Mouse (Mus musculus) erythroblast, embryonic 14.5 days (primary cell): ENCODE results near the gene Zfp729b. TPM values are rescaled to one million over a fixed set of nuclear protein-coding genes. Genes with fewer than 3 reads are reported as not detected.

ENCODE experiments used
- H3K27me3 ChIP-seq: 2 replicates; pipeline ENCODE4 v1.6.1; 2012; ENCODE audit warnings: inconsistent platforms; ENCODE audit not compliant: control insufficient read depth
- H3K36me3 ChIP-seq: 2 replicates; pipeline ENCODE4 v1.6.1; 2012; ENCODE audit warnings: mild to moderate bottlenecking, inconsistent platforms; ENCODE audit not compliant: control insufficient read depth
- H3K4me1 ChIP-seq: 2 replicates; pipeline ENCODE4 v1.6.1; 2012; ENCODE audit warnings: inconsistent platforms; ENCODE audit not compliant: control insufficient read depth
- H3K4me3 ChIP-seq: replicated peaks from 2 replicates; pipeline ENCODE3; 2012; ENCODE audit warnings: moderate library complexity, mild to moderate bottlenecking, inconsistent platforms
- H3K9me3 ChIP-seq: 2 replicates; pipeline ENCODE4 v1.6.1; 2012; ENCODE audit warnings: low read length, inconsistent platforms, mixed read lengths; ENCODE audit not compliant: control insufficient read depth
- GATA1 ChIP-seq: IDR thresholded peaks from 2 replicates; pipeline ENCODE4 v1.6.1; 2012; ENCODE audit warnings: low read length, inconsistent platforms, mixed read lengths
- TAL1 ChIP-seq: IDR thresholded peaks from 3 replicates; pipeline ENCODE4 v1.6.1; 2012; ENCODE audit warnings: low read length, inconsistent platforms, mixed read lengths
- polyA plus RNA-seq: library from polyadenylated mRNA; stranded (reverse); fragments of >175 nt; gene quantifications from 2 replicates; pipeline ENCODE4 v1.2.3, GENCODE M21; 2012

The Zfp729b gene
- 0.01 TPM in 1 of 2 replicates, not detected in the other for polyA plus RNA-seq

DNA sequence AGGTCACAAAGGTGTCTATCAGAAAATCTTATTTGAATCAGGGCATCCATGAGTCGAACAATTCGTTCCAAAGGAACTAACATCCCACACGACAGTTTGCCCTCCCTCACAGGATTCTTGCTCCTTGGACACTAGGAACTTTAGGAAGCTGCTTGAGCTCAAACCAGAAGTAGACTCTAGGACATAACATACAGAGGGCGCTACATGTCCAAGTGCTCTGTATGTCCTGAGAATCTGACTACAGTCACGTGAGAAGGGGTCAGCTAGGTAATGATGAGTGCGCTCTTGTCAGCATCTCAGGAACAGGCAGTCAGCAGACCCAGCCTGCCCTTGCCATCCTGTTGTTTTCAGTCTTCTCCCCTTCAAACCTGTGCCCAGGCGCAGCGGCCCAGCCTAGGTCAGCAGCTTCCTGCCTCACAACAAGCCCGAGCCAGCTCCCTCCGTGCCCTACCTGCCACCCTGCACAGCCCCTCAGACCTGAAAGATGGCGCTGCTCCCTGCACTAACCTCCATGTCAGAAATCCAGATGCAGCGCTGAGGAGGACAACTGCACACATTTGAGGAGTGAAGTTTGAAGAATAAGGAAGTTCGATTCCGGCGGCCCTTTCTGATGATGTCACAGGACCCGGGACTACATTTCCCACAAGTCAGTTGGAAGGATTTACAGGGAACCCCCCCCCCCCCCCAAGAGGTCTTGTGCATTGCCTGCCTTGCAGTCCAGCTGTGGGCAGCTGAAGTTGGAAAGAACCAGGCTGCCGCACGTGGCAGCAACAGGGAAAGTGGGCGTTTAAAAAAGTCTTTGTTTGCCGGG lies at the start of gene Zfp729b:
Gene Zfp729b (minus strand): TSS at position 642 of the 811 bp plus-strand sequence.
- TF ChIP-seq TAL1 (no peak), GATA1 (no peak)
- Histone ChIP-seq H3K36me3 (no peaks in the 10 kb centered on the region), H3K4me1 (no peaks in the 10 kb centered on the region), H3K9me3 (peaks cover 6% of the 10 kb centered on the region), H3K27me3 (no peaks in the 10 kb centered on the region), H3K4me3 (peak within 1 kb of the TSS; percentile 60)

DNA sequence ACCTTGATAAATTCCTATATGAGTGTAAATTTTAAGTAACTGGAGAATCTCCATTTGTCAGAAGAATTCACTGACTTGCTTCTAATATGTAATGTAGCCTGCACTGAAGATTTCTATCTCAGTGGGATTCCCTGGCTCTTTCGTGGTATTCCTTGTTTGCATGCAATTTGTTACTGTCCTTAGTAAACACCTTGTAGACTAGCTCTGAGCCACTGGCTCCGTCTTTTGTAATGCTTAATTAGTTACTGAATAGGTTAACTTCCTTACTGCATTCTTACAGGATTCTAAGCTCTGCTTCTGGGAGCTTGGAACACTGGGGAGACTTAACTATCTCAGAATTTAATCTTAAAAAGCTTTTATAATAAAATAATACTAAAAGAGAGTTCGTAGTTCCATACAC lies 43.0 kb upstream of the Zfp729b start:
- TF ChIP-seq GATA1, result no peak
- TF ChIP-seq TAL1, result no peak
- no peaks in the 10 kb centered on the region for H3K9me3 ChIP-seq
- H3K4me3 ChIP-seq, result no peak overlapping the region
- no peaks in the 10 kb centered on the region for H3K27me3 ChIP-seq
- no peaks in the 10 kb centered on the region for H3K36me3 ChIP-seq
- no peaks in the 10 kb centered on the region for H3K4me1 ChIP-seq

DNA sequence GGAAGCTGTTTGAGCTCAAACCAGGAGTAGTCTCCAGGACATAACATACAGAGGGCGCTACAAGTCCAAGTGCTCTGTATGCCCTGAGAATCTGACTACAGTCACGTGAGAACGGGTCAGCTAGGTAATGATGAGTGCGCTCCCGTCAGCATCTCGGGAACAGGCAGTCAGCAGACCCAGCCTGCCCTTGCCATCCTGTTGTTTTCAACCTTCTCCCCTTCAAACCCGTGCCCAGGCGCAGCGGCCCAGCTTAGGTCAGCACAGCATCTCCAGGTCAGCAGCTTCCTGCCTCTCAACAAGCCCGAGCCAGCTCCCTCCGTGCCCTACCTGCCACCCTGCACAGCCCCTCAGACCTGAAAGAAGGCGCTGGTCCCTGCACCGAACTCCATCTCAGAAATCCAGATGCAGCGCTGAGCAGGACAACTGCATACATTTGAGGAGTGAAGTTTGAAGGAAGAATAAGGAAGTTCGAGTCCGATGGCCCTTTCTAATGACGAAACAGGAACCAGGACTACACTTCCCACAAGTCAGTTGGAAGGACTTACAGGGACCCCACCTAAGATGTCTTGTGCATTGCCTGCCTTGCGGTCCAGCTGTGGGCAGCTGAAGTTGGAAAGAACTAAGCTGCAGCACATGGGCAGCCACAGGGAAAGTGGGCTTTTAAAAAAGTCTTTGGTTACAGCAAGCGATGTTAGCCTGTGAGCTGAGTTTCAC lies 27.9 kb upstream of the Zfp729b start, which contains the start of the genes Gm49345 and Zfp729a:
Gene Gm49345 (minus strand): TSS at position 476 of the 714 bp plus-strand sequence.
Gene Zfp729a (minus strand): TSS at position 498 of the 714 bp plus-strand sequence.
- Histone ChIP-seq H3K4me1 (peaks cover 8% of the 10 kb centered on the region), H3K9me3 (no peaks in the 10 kb centered on the region), H3K4me3 (peak within 1 kb of the TSS; percentile 71), H3K36me3 (no peaks in the 10 kb centered on the region), H3K27me3 (no peaks in the 10 kb centered on the region)
- TF ChIP-seq TAL1 (no peak), GATA1 (no peak)

- no peaks in the 10 kb centered on the region for H3K4me1 ChIP-seq
- TF ChIP-seq TAL1 (no peak), GATA1 (no peak)
Measured at GRCm38 (mm10) chr13:67610108-67610507, 601 bp upstream of the Zfp729b start.

GRCm38 (mm10) chr13:67572591-67573189 lies 36.8 kb downstream of the Zfp729b start:
- TF ChIP-seq GATA1, result no peak
- TF ChIP-seq TAL1, result no peak
- no peaks in the 10 kb centered on the region for H3K4me1 ChIP-seq
- no peaks in the 10 kb centered on the region for H3K27me3 ChIP-seq
- H3K9me3 ChIP-seq, result no peaks in the 10 kb centered on the region
- no peak overlapping the region for H3K4me3 ChIP-seq
- no peaks in the 10 kb centered on the region for H3K36me3 ChIP-seq

More at GRCm38 (mm10) chr13:67610108-67610507, 601 bp upstream of the Zfp729b start:
- no peaks in the 10 kb centered on the region for H3K27me3 ChIP-seq
- H3K36me3 ChIP-seq, result no peaks in the 10 kb centered on the region
- H3K9me3 ChIP-seq, result peaks cover 6% of the 10 kb centered on the region
- peak overlapping the region; percentile 49 for H3K4me3 ChIP-seq

GRCm38 (mm10) chr13:67553730-67554129 lies 55.8 kb downstream of the Zfp729b start, which contains the start of gene Zfp748:
TSS of gene Zfp748 (minus strand) at chr13:67553830.
- Histone ChIP-seq H3K4me3 (peak within 1 kb of the TSS; percentile 94), H3K27me3 (no peaks in the 10 kb centered on the region), H3K36me3 (no peaks in the 10 kb centered on the region), H3K9me3 (no peaks in the 10 kb centered on the region), H3K4me1 (peaks cover 21% of the 10 kb centered on the region)
- TF ChIP-seq GATA1, result no peak
- TF ChIP-seq TAL1, result no peak

DNA sequence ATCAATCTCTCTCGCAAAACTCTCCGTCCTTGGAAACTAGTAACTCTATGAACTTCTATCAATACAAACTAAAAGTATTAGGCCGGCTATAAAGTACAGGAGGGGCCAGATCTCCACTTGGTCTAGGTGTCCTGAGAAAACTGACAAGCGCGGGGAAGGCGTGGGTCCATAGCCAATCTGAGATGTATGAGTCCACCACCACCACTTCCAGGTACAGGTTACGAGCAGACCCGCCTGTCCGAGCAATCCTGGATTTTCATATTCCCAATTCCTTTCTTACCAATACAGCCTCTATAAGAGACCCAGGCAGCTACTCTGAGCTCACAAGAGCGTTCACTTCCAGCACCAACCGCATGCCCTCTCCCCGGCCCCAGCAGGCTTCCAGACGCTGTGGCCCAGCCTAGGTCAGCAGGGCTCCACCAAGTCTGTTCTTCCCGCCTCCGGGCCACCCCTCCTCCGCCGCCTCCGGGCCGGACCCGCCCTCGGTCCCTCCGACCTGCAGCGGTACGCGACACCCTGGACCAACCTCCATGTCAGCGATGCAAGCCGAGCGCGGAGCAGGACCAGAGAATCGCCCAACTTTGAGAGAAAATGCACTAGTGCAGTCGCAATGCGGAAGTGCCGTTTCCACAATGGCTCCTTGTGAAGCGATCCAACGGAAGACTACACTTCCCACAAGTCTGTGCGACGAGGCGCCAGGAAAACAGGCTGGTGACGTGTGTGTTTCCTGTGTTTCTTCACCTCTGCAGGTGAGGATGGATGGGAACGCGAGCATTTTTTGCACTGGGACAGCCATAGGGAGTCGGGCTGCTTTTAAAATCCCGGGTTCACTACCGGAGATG lies 56.8 kb downstream of the Zfp729b start:
- Histone ChIP-seq H3K27me3 (no peaks in the 10 kb centered on the region), H3K9me3 (no peaks in the 10 kb centered on the region), H3K4me3 (peak overlapping the region; percentile 94), H3K36me3 (no peaks in the 10 kb centered on the region), H3K4me1 (peaks cover 21% of the 10 kb centered on the region)
- no peak for TF ChIP-seq TAL1
- no peak for TF ChIP-seq GATA1

DNA sequence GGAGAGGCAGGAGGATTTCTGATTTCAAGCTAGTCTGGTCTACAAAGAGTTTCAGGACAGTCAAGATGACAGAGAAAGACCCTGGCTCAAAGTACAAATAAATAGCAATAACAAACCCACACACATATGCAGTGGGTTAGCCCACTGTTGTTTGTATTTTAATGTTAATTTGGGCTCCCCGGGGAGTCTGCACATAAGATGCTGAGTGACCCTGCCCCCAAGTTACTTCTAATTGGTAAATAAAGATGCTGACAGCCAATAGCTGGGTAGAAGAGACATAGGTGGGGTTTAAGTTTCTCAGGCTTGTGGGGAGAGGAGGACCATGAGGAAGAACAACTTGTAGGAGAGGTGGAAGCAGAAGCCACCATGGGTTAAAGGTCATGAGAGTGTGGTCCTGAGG lies 63.6 kb downstream of the Zfp729b start:
- peaks cover 13% of the 10 kb centered on the region for H3K9me3 ChIP-seq
- H3K4me3 ChIP-seq, result no peak overlapping the region
- TF ChIP-seq TAL1 (no peak), GATA1 (no peak)
- no peaks in the 10 kb centered on the region for H3K27me3 ChIP-seq
- H3K4me1 ChIP-seq, result no peaks in the 10 kb centered on the region
- H3K36me3 ChIP-seq, result peaks cover 44% of the 10 kb centered on the region

Other genes with a start within 250 kb of the Zfp729b start
- gene Gm28044, start 249.2 kb downstream of the Zfp729b start, polyA plus RNA-seq, result not detected in 2 replicates
- 0.01 TPM in 1 of 2 replicates, not detected in the other for gene Zfp953, start 249.1 kb downstream of the Zfp729b start, polyA plus RNA-seq
- gene Gm28041, start 234.0 kb downstream of the Zfp729b start, polyA plus RNA-seq, result not detected in 2 replicates
- gene Zfp456, start 233.9 kb downstream of the Zfp729b start, polyA plus RNA-seq, result not detected in 2 replicates
- 0.02 and 0.12 TPM in 2 replicates for gene Zfp429, start 209.9 kb downstream of the Zfp729b start, polyA plus RNA-seq
- gene Zfp459, start 188.3 kb downstream of the Zfp729b start, polyA plus RNA-seq, result not detected in 2 replicates
- gene Zfp874a, start 158.1 kb downstream of the Zfp729b start, polyA plus RNA-seq, result 0.03 and 0.07 TPM in 2 replicates
- gene Zfp874b, start 125.4 kb downstream of the Zfp729b start, polyA plus RNA-seq, result 0.10 and 0.19 TPM in 2 replicates
- 0.02 TPM in 1 of 2 replicates, not detected in the other for gene Zfp58, start 109.2 kb downstream of the Zfp729b start, polyA plus RNA-seq
- gene Gm26965, start 83.6 kb downstream of the Zfp729b start, polyA plus RNA-seq, result not detected in 2 replicates
- 0.03 and 0.27 TPM in 2 replicates for gene Zfp87, start 83.5 kb downstream of the Zfp729b start, polyA plus RNA-seq
- 0.01 TPM in 1 of 2 replicates, not detected in the other for gene Zfp748, start 55.9 kb downstream of the Zfp729b start, polyA plus RNA-seq
- not detected in 2 replicates for gene Gm49345, start 28.1 kb upstream of the Zfp729b start, polyA plus RNA-seq
- under 0.01 and 0.01 TPM in 2 replicates for gene Zfp729a, start 28.1 kb upstream of the Zfp729b start, polyA plus RNA-seq
- 0.02 TPM in 1 of 2 replicates, not detected in the other for gene Zfp738, start 77.4 kb upstream of the Zfp729b start, polyA plus RNA-seq
- 0.03 TPM in 1 of 2 replicates, not detected in the other for gene Zfp65, start 119.5 kb upstream of the Zfp729b start, polyA plus RNA-seq
- not detected in 2 replicates for gene Zfp85, start 145.5 kb upstream of the Zfp729b start, polyA plus RNA-seq
- gene Zfp493, start 170.0 kb upstream of the Zfp729b start, polyA plus RNA-seq, result not detected in 2 replicates
- gene Zfp273, start 204.0 kb upstream of the Zfp729b start, polyA plus RNA-seq, result not detected in 2 replicates
- gene Gm10037, start 221.4 kb upstream of the Zfp729b start, polyA plus RNA-seq, result not detected in 2 replicates